Mouse (Mus musculus) testis, adult 2 months (tissue): ENCODE results near the gene Foxn3. TPM values are rescaled to one million over a fixed set of nuclear protein-coding genes. Genes with fewer than 3 reads are reported as not detected.

Source experiments
- H3K27ac ChIP-seq: fragments of 200-500 bp; 2 replicates; pipeline ENCODE4 v1.5.1; 2012; ENCODE audit warnings: low read depth, low read length; ENCODE audit not compliant: control insufficient read depth, insufficient read depth
- H3K27me3 ChIP-seq: fragments of 200-500 bp; 2 replicates; pipeline ENCODE4 v1.6.1; 2012; ENCODE audit warnings: mild to moderate bottlenecking, low read length, moderate library complexity; ENCODE audit not compliant: control insufficient read depth, insufficient read depth
- H3K36me3 ChIP-seq: fragments of 200-500 bp; 2 replicates; pipeline ENCODE4 v1.6.1; 2012; ENCODE audit warnings: mild to moderate bottlenecking, low read length; ENCODE audit not compliant: control insufficient read depth, insufficient read depth
- H3K4me1 ChIP-seq: fragments of 200-500 bp; 2 replicates; pipeline ENCODE4 v1.6.1; 2012; ENCODE audit warnings: low read length; ENCODE audit not compliant: control insufficient read depth, insufficient read depth
- H3K4me3 ChIP-seq: fragments of 200-500 bp; 2 replicates; pipeline ENCODE4 v1.5.1; 2012; ENCODE audit warnings: low read depth, mild to moderate bottlenecking, low read length, moderate library complexity, mixed read lengths; ENCODE audit not compliant: control insufficient read depth
- CTCF ChIP-seq: fragments of 200-500 bp; IDR thresholded peaks from 2 replicates; pipeline ENCODE4 v1.5.1; 2012; ENCODE audit warnings: low read depth, mild to moderate bottlenecking, inconsistent platforms, low read length, moderate library complexity; ENCODE audit not compliant: control insufficient read depth, insufficient read depth, insufficient replicate concordance
- POLR2A ChIP-seq: fragments of 200-500 bp; IDR thresholded peaks from 2 replicates; pipeline ENCODE4 v1.6.1; 2012; ENCODE audit warnings: low read depth, mild to moderate bottlenecking, inconsistent platforms, low read length, moderate library complexity; ENCODE audit not compliant: control insufficient read depth
- polyA plus RNA-seq: library from polyadenylated mRNA; depleted of rRNA; stranded (reverse); fragments of >200 nt; gene quantifications from 2 replicates; pipeline ENCODE4 v1.2.3, GENCODE M21; 2012

The Foxn3 gene
- polyA plus RNA-seq, 1 experiment = 7.3 TPM

DNA sequence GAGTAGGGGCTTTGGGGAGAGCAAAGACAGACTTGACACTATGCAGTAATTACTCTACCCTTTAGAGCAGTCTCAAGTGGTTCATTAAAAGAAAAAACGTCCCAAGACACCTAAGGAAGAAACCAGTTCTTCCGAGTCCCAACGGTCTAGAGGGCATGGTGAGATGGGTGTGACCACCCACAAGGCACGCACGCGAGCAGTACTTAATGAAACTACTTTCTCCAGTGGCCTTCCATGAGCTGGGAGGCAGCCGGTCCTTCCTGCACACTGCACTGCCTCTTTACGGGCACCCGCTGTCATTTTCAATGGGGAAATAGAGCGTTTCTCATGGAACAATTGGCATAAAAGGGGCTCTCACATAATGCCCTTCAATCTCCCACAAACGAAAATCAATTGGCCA is 294.4 kb downstream of the Foxn3 start:
- no peaks in the 10 kb centered on the region for H3K36me3 ChIP-seq
- H3K27me3 ChIP-seq = no peaks in the 10 kb centered on the region
- no peak overlapping the region for H3K27ac ChIP-seq
- H3K4me3 ChIP-seq = no peak overlapping the region
- H3K4me1 ChIP-seq = no peaks in the 10 kb centered on the region
- TF ChIP-seq POLR2A = no peak
- no peak for TF ChIP-seq CTCF

DNA sequence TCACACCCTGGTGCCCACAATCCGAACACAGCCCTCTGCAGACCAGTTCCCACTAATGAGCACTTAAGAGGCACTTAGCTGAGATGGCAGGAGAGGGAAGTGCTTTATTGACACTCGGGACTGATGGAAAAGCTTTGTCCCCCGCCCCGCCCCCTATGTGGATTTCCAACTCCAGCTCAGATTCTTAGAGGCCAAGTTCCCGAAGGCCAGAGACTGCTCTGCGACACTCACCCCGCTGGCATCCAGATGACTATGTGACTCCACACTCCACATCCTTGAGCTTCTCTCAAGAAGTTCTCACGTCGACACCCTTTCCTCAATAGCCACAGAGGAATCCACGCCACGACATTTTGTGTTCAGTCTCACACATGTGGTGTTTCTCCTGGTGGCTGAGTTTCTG is 295.6 kb downstream of the Foxn3 start:
- H3K4me1 ChIP-seq = no peaks in the 10 kb centered on the region
- H3K36me3 ChIP-seq = no peaks in the 10 kb centered on the region
- H3K27me3 ChIP-seq = no peaks in the 10 kb centered on the region
- TF ChIP-seq POLR2A (no peak), CTCF (no peak)
- no peak overlapping the region for H3K4me3 ChIP-seq
- H3K27ac ChIP-seq = no peak overlapping the region

DNA sequence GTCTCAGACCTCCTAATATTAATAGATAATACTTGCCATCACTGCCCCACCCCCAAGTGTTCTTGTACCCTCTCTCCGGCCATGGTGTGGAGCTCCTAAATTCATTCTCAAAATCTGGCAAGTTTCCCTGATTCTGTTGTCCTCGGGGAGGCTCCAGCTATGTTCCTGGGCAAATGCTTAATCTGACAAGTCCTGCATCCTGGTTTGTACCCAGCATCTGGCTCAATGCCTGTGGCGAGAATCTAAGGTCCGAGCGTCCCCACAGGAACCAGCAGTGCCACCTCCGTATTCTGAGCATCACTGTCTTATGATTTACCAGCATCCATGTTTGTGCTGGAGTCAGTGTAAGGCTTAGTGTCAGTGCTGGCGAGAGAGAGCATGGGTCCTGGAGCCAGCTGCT is 296.9 kb downstream of the Foxn3 start:
- Histone ChIP-seq H3K36me3 (no peaks in the 10 kb centered on the region), H3K4me3 (no peak overlapping the region), H3K4me1 (no peaks in the 10 kb centered on the region), H3K27me3 (no peaks in the 10 kb centered on the region), H3K27ac (no peak overlapping the region)
- TF ChIP-seq POLR2A = no peak
- no peak for TF ChIP-seq CTCF

DNA sequence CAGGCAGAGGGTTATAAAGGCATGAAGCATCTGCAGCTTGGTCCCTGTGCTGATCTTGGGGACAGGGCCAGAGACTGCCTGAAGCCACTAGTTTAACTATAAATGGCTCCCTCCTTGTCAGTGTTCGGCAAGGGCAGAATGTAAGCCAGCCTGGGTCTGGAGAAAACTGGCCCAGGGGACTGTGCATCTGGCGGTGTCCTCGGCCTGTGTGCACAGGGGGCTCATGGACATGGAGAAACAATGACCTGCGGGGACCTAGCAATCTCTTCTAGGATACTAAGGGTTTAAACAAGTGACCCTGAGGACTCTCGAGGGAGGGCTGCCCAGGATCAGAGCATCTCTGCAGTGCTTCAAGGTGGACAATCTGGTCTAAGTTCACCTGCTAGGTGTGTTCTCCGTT is 297.6 kb downstream of the Foxn3 start:
- H3K36me3 ChIP-seq = no peaks in the 10 kb centered on the region
- no peaks in the 10 kb centered on the region for H3K4me1 ChIP-seq
- no peak overlapping the region for H3K27ac ChIP-seq
- TF ChIP-seq POLR2A = no peak
- no peak for TF ChIP-seq CTCF
- no peak overlapping the region for H3K4me3 ChIP-seq
- no peaks in the 10 kb centered on the region for H3K27me3 ChIP-seq

DNA sequence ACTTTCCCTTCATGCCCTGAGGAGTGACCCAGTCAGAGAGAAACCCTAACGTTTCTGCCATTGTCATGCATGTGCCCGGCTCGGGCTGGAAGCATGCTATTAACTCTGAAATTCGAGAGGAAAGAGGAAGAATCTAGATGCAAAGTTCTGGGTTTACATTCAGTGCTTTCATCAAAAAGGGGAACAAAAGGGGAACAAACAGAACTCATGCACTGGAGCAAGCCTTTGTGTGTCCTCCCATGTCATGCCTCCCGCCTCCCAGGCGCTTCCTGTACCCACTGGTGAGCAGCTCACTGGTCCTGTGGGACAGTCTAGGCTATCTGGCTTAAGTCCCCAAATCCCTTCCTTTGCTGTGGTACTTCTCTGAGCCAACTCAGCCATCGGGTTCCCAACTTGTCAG is 299.0 kb downstream of the Foxn3 start:
- H3K4me3 ChIP-seq = no peak overlapping the region
- TF ChIP-seq CTCF = no peak
- no peak for TF ChIP-seq POLR2A
- no peaks in the 10 kb centered on the region for H3K36me3 ChIP-seq
- H3K27me3 ChIP-seq = no peaks in the 10 kb centered on the region
- no peak overlapping the region for H3K27ac ChIP-seq
- no peaks in the 10 kb centered on the region for H3K4me1 ChIP-seq

DNA sequence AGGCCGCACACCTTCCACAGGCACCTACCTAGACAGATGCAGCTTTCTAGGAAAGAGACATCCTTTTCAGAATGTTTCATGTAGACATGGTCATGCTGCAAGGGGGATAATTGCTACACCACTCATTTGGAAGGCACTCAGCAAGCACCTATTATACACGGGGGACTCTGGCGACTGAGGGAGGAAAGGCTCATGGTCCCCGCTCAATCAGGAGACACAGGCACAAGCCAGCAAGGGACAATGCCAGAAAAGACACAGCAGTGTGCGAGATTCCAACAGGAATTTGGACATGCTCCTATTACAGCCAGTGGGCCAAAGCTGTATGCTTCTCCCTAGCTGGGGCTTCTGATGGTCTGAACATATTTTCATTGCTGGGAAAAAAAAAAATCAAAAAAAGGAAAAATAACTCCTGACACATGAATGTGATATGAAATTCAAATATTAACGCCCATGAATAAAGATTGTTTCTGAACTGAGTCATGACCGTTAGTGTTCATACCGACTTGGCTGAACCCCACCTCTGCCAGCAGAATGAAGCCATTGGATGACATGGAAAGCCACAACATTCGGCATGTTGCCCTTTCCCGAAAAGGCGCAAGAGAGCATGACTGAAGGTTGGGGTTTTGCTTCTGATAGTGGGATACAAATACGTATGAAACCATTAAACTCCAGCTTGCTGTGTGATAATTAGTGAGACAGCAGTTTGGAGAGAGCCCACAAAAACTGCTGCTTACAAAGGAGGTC is 299.6 kb downstream of the Foxn3 start:
- Histone ChIP-seq H3K4me1 (no peaks in the 10 kb centered on the region), H3K4me3 (no peak overlapping the region), H3K27ac (no peak overlapping the region), H3K36me3 (no peaks in the 10 kb centered on the region), H3K27me3 (no peaks in the 10 kb centered on the region)
- no peak for TF ChIP-seq CTCF
- TF ChIP-seq POLR2A = no peak

DNA sequence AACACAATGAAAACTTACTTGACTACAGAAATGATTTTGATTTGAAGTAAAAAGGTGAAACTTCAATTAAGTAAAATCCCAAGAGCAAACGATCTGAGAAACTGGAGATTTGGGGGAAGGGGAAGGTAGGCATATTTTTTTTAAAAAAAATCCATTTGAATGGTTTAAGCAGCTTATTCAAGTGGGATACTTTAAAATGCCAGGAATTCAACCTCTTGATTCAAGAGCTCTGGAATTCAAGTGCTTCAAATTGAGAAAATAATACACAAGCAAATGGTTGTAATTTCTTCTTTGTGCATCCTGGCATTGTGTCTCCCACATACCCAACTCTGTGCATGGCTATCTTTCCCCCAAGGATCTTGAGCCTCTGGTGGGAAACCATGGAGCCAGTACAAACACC is 300.5 kb downstream of the Foxn3 start:
- TF ChIP-seq POLR2A (no peak), CTCF (no peak)
- Histone ChIP-seq H3K27ac (no peak overlapping the region), H3K27me3 (no peaks in the 10 kb centered on the region), H3K36me3 (no peaks in the 10 kb centered on the region), H3K4me1 (no peaks in the 10 kb centered on the region), H3K4me3 (no peak overlapping the region)
